Mouse (Mus musculus): ENCODE measurements around the gene Chchd10.

- TF ChIP-seq CTCF (IDR thresholded peaks at IDR 0.05; ENCODE audit: low read depth) (no peak), EP300 (IDR thresholded peaks at IDR 0.05; ENCODE audit: low read depth) (no peak)
These were observed 36.7 kb upstream of the Chchd10 start for GRCm38 (mm10) chr10:75896208-75896607.
